Mouse (Mus musculus): ENCODE data around the gene Shisa5.

Gene Shisa5

DNA sequence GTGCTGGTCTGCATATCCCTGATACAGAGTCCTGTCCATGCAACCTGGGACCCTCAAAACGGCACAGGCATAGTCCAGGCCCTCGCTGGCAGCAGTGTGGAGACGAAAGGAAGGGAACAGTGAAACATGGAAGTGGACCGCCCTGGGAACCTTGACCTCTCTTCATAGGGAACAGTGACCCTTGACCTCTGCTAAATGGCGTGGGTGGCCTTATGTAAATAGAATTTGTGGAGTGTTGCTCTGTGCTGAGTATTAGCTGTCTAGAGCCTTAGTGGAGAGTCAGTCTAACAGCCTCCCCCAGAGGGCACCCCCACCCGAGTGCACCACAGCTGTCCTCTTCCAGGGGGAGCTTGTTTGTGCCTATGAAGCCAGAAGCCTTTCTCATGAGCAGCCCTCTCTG is 54.4 kb downstream of the Shisa5 start:
- in situ Hi-C loops (cut with MboI), result no loop called here

DNA sequence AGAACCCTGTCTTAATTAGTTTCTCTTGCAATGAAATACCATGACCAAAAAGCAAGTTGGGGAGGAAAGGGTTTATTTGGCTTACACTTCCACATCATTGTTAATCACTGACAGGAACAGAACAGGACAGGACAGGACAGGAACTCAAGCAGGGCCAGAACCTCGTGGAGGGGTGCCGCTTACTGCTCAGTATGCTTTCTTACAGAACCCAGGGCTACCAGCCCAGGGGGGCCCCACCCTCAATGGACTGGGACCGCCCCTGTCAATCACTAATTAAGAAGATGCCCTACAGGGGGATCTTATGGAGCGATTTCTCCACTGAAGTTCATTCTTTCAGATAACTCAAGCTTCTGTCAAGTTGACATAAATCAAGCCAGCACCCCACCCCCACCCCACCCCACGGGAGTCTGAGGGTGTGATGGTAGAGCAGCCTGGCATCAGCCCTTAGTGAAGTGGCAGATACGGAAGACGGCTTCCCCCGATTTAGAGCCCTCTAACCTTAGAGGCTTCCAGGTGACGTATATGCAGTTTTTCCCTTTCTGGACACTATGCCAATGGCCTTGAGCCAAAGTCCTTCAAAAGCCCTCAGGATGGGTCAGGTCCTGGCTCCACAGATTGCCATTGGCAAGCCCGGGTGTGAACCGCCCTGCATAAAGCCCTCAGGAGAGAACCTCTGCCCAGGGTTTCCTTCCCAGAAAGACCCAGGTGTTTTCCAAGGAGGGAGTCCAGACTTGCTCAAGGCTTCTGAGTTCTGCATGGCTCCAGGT is 55.6 kb downstream of the Shisa5 start:
- in situ Hi-C loops (cut with MboI), result no loop called here

DNA sequence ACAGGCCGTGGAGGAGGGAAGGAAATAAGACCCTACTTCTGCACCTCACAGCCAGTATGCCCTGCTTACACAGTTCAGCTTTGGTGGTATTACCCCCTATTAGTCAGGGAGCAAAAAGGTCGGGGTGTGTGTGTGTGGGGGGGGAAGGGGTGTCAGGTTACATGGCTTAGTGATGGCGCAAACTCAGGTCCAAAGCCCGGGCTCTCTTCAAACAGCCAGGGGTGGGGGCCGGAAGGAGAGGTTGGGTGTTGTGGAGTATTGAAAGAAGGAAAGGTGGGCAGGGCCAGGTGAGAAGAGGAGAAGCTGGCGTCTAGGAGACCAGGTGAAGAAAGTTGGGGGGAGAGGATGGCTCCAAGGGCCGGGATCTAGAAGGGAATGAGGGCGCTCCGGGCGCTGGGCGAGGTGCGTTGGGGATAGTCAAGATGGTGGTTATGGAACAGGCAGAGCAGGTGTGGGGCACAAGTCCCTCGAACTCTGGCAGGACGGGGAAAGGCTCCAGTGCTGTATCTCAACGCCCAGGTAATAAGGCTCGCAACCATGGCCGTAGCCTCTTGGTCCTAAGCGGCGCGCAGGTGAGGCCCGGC is 56.3 kb downstream of the Shisa5 start:
- in situ Hi-C loops (cut with MboI), result no loop called here

DNA sequence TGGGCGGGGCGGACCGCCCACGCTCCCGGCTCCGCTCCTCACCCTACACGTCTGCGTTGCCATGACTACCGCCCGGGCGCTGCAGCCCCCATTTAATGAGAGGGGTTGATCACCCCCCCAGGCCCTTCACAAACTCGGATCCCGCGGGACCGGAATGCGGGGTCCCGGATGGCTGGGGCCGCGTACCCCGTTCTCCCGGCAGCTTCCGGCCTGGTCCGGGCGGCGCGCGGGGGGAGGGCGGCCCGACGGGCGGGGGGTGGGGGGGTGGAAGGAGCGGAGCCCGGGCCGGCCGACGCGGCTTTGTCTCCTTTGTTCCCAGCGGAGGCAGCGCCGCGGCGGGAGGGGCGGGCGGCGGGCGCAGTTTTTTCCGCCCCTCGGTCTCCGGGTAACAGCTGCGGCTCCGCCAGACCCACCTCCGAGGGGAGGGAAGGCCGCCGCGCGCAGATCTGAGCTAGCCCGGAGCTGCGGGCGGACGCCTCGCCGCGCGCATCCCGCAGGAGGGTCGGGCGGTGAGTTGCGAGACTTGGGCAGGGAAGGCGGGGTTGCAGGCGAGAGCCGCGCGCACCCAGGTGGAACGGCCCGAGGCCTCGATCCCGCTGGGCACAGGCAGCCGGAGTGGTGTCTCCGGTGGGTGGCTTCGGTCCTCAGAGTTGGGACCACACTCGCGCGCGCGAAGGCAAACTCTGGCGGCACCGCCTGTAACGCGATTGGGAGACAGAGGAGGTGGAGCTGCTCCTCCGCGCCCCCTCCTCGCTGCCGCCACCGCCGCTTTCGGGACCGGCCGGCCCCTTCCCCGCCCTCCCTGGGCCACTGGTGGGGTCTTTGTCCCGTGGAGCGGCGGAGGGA is 57.0 kb downstream of the Shisa5 start, which contains the start of gene Plxnb1:
Gene Plxnb1, plus strand, starts transcription at position 253 of the 846 bp plus-strand sequence.
- in situ Hi-C loops (cut with MboI), result no loop called here

DNA sequence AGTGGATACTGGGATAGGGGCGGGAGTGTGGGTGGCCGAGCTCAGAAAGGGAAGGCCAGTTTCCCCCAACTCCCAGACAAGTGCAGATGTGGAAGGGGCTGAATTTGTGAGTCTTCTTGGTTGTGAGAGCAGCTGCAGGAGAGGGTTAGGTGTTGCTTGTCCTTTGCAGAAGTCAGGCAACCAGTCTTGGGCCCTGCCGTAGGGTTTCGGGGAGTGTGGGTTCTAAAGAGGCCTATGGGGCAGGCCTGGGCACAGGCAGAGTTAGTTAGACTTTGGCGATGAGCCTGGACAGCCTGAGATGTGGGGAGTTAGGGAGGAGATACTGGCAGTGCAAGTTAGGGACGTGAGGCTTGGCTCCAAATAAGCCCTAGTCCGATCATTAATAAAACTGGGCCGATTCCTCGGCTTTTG is 57.9 kb downstream of the Shisa5 start:
- in situ Hi-C loops (cut with MboI), result no loop called here

DNA sequence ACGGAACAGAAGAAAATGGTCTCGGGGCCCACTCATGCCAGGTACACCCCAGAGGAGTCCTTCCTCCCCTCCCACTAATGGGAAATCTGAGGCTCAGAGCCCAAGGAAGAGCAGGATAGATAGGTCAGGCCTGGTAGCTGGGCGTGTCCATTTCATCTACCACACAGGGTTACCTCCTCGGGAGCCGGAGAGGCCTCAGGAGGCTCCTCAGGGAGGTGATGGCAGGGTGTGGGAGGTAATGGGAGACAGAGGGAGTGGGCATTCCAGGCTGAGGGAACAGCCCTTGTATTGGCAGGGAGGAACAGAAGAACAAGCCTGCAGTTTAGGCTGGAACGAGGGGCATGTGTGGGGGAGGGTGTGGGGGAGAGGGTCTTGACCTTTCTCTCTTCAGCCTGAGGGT is 58.5 kb downstream of the Shisa5 start:
- in situ Hi-C loops (cut with MboI), result no loop called here

DNA sequence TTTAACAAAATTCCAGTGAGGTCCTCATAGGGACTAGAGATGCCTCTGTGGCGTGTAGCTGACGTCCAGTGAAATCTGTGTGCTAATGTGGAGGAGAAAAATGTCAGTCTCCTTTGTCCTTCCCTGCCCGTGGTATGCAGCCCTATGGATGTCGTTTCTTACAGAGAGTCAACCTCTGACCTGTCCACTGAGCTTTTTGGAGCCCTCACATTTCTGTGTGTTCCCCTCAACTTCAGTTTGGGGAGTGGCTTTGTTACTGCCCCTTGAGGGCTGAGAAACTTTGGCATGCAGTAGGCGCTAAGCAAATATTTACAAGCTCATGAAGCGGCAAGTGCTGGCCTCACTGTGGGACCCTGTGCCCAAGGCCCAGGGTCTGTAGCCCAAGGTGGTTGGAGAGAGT is 58.9 kb downstream of the Shisa5 start:
- in situ Hi-C loops (cut with MboI), result no loop called here

DNA sequence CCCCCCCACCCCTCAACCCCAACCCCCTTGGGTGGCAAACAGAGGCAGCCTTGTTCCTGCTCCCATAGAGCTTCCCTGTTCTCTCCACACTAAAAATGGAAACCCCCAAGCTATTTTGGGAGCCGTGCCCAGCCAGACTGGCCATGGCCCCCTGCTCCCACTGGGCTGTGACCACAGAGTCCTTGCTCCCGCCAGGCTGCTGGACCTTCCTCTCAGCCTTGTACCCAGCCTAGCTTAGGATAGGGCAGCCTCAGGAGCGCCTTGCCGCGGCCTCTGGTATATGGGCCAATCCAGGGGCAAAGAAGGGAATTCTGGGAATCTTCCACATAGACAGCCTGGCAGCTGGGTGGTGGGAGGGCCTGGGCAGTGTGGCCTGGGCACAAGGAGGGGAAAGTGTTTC is 59.5 kb downstream of the Shisa5 start:
- in situ Hi-C loops (cut with MboI), result no loop called here

DNA sequence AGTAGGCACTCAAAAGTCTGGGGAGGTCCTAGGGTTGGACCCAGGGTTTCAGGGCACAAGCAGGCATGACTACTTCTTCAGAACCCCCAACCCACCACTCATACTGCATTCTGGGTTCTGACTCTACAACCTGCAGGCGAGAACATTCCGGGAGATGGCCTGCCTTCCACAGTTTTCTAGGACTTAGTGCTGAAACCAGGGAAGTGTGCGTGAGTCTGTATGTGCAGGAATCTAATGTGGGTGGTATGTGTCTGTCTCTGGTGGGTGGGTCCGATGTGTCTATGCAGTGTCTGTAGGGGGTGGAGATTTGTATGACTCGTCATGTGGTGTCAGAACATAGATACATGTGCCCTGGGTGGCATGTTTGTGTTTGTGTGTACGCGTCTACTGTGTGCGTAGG is 60.0 kb downstream of the Shisa5 start:
- in situ Hi-C loops (cut with MboI), result no loop called here

DNA sequence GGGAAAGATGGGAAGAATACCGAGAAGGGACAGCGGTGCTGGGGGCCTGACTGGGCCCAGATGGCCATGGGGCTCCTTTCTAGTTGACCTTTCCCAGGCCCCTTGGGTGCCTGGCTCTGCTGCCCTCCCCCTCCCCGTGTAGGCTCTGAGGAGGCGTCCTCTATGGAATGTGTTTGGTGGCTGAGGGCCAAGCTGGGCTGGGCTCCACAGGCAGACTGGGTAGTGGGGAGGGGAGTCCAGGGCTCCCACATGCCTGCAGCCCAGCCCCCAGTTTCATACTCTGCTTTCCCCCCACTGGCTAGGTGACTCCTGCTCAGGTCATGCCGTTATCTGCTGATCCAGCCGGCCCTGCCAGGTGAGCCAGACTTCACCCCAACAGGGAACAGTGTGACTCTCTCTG is 60.6 kb downstream of the Shisa5 start:
- in situ Hi-C loops (cut with MboI), result no loop called here

DNA sequence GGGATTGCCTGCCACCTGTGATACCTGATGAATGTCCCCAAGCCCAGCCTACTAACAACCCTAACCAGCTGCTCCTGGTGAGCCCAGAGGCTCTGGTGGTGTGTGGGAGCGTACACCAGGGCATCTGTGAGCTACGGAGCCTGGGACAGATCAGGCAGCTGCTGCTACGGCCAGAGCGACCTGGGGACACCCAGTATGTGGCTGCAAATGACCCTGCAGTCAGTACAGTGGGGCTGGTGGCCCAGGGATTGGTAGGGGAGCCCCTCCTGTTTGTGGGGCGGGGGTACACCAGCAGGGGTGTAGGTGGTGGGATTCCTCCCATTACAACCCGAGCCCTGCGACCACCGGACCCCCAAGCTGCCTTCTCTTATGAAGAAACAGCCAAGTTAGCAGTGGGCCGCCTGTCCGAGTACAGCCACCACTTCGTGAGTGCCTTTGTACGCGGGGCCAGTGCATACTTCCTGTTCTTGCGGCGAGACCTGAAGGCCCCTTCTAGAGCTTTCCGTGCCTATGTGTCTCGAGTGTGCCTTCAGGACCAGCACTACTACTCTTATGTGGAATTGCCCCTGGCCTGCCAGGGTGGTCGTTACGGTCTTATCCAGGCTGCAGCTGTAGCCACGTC is 62.1 kb downstream of the Shisa5 start:
- in situ Hi-C loops (cut with MboI), result no loop called here

DNA sequence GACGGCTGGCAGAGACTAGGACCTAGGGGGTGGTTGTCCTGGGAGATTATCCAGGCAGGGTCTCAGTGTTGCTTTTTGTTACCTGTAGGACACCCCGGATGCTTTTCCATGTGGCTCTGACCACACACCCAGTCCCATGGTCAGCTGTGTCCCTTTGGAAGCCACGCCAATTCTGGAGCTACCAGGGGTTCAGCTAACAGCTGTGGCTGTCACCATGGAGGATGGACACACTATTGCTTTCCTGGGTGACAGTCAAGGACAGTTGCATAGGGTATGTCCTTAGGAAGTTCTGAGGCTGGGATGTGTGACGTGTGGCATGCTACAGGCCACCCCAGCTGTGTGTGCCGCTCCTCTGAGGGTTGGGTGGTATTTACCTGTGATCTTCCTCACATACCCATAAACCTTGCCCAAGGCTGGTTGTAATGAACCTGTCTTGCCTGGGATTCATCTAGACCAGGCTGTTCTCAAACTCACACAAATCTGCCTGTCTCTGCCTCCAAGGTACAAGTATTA is 63.6 kb downstream of the Shisa5 start:
- in situ Hi-C loops (cut with MboI), result no loop called here

DNA sequence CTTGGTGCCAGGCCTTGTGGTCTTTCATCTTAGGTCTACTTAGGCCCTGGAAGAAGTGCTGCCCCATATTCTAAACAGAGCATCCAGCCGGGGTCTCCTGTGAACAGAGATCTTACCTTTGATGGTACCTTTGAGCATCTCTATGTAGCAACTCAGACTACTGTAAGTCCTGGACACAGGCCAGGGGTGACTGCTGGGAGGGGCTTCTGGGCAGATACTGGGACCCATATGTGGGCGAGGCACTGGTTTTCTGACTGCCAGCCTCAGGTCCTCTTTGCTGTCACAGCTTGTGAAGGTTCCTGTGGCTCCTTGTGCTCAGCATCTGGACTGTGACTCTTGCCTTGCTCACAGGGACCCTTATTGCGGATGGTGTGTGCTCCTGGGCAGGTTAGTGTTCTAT is 64.2 kb downstream of the Shisa5 start:
- in situ Hi-C loops (cut with MboI), result no loop called here

DNA sequence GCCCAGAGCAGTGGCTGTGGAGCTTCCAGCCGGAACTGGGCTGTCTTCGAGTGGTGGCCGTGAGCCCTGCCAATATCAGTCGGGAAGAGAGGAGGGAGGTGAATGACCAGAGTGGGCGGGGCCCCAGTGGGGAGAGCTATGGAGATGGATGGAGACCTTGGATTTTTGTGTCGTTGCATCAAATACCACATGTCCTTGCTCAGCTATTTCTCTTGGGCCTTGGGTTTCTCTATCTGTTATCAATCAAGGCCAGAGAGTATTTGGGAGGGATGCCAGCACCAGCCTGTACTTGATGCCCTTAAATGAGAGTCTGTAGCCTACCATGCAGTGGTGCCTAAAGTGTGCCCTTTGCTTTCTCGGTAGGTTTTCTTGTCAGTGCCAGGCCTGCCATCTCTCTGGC is 64.9 kb downstream of the Shisa5 start:
- in situ Hi-C loops (cut with MboI), result no loop called here

DNA sequence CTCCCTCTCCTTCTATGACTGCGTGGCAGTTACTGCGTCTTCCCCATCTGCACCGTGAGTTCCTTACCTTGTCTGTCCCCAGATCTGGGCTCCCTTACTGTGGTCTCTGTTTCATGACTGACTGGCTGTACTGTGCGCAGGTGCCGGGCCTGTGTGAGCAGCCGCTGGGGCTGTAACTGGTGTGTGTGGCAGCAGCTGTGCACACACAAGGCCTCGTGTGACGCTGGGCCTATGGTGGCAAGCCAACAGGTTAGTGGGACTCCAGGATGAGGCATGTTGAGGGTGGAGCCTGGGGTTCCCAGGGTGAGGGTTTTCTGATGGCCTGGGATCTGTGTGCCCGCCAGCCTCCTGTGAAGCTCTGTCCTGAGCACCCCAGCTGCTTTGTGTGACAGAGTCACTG is 65.7 kb downstream of the Shisa5 start:
- in situ Hi-C loops (cut with MboI), result no loop called here

DNA sequence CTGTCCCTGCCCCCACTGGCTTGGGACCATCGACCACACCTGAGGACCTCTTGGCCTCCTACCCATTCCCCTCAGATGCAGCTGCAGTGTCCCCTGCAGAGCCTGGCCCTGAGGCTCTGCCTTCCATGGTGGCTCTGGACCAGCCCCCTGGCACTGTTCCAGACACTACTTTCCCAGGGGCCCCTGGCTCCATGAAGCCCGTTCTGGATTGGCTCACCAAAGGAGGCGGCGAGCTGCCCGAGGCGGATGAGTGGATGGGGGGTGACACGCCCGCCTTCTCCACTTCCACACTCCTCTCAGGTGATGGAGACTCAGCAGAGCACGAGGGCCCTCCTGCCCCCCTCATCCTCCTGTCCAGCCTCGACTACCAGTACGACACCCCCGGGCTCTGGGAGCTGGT is 66.6 kb downstream of the Shisa5 start:
- in situ Hi-C loops (cut with MboI), result no loop called here

DNA sequence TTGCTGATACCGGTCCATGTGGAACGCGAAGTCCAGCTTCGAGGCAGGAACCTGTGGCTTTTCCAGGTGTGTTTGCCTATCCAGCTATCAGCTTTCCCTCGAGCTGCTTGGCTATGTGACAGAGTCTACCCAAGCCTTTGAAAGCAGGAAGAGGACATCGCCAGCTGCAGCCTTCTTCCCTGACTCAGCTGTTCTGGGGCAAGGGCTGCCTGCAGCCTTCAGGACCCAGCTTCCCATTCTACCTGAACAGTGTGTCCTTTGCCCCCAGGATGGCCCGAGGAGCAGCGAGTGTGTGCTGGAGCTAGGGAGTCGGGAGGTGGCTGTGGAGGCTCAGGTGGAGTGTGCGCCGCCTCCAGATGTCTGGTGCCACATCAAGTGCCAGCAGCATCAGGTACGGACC is 67.3 kb downstream of the Shisa5 start:
- in situ Hi-C loops (cut with MboI), result no loop called here

DNA sequence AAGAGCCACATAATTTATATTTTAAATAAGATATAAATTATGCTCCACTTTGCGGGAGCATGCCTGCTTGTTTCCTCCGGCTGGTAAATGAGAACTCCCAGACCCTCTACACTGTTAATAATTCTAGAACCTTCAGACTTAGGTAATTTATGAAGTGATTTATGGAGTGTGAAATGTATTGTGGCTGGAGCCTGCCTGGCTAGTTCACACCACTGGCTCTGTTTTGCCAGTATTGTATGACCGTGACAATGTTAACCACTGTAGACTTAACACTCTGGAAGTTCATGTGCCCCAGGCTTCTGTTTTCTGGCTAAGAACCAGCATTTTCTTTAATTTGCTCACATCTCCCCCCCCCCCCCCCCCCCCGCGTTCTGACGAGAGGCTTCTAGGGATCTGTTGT is 69.0 kb downstream of the Shisa5 start:
- in situ Hi-C loops (cut with MboI), result no loop called here

Data from mature B cell (primary cell).